Mouse (Mus musculus) spleen, adult 2 months (tissue): ENCODE measurements at regions not wholly inside any gene's neighbourhood (a gene's known extent, or its start where the extent isn't known, plus 50 kb on each side); places are given as distances from the start of the nearest gene placed in this dataset.

Source experiments
- CTCF ChIP-seq: fragments of 200-500 bp; IDR thresholded peaks from 2 replicates; pipeline ENCODE4 v1.5.1; 2011; ENCODE audit warnings: mild to moderate bottlenecking, inconsistent platforms; ENCODE audit not compliant: insufficient read depth, insufficient read length, insufficient replicate concordance; ENCODE audit errors: extremely low read depth
- POLR2A ChIP-seq: fragments of 200-500 bp; IDR thresholded peaks from 2 replicates; pipeline ENCODE4 v1.6.1; 2011; ENCODE audit warnings: low read depth, low read length, inconsistent platforms

DNA sequence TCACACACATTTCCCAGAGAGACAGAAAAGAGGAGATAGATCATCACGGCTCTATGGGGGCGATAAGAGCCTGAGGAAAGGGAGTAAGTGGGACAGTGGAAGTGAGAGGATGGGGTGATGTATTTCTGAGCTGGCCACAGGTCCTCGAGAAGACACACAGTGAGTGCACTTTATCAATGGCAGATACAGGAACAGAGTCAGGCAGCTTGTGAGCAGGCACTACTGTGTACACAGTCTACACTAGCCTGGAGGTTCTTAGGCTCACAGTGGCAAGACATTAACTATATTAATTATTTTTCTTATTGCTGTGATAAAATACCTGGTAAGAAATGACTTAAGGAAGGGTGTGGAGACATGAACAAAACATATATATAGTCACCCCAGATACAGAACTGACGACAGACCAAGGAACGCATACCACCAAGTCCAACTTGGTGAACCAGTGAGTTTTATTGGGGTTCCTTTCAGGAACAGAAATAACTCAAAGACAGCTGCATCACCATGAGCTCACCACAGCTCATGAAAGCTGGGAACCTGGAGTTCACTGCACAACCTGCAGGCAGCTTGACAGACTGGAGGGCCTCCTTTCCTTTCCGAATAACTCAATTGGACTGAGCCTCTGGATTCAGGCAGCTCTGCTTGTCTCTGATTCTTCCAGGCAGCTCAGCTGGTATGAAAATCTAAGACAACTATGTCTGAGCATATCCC is 51.5 kb upstream of the Slc9a9 start:
- TF ChIP-seq CTCF (no peak), POLR2A (no peak)
